Mouse (Mus musculus) fibroblast of lung, adult 2 months (primary cell): ENCODE measurements around the gene Hivep1.

Experiments used
- DNase-seq: peaks from one replicate; pipeline ENCODE4 v3.0.0-alpha.2; 2011; ENCODE audit warnings: low read depth

Gene Hivep1

DNA sequence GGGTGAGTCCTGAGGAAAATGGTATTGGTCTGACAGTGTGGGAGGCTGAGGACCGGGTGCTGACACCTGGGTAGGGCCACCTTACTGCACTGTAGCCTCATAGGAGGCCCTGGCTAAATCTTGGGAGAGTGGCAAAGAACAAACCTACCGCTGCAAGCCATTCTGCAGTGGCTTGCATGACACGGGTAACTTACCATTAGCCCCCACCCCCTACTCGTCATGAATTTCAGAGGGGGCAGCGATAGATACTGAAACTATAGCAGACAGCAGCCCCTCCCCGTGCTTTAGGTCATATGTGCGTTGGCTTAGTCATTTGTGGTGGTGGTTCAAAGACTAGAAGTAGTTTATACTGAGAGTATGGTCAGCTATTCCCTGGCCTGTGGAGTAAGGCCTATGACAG is 61.8 kb downstream of the Hivep1 start:
- no peak for DNase-seq

DNA sequence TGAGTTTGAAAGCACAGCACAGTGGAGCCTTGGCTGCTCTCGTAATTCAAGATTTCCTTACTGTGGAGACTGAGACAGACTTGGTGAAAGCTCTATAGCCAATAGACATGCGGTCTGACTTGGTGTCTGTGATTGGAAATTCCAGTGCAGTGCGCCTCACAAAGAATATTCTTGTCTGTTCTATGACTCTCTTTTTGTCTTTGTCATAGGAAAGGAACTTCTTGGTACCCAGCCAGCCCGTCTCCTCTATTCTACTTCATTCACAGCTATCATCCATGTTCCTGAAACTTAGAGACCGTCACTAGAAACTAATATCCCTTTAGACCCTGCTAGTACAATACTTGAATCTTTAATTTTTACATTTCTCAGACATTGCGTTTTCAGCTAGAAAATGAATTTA is 64.5 kb downstream of the Hivep1 start:
- DNase-seq: no peak

DNA sequence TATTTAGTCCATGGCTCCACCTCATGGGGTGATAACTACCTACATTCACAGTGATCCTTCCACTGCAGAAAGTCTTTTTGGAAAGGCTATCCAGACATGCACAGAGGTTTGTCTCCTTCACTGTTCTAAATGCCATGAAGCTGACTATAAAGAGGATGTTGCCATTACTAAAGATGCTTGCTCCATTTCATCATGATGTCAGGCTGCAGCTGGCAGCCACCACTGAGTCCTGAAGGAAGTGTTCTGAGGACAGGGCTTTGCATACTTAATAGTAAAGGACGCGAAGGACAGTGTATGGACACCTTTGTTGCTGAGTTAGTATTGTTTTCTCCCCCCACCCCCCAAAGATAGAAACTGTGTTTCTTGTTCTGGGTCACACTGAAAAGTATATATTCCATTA is 67.2 kb downstream of the Hivep1 start:
- no peak for DNase-seq

DNA sequence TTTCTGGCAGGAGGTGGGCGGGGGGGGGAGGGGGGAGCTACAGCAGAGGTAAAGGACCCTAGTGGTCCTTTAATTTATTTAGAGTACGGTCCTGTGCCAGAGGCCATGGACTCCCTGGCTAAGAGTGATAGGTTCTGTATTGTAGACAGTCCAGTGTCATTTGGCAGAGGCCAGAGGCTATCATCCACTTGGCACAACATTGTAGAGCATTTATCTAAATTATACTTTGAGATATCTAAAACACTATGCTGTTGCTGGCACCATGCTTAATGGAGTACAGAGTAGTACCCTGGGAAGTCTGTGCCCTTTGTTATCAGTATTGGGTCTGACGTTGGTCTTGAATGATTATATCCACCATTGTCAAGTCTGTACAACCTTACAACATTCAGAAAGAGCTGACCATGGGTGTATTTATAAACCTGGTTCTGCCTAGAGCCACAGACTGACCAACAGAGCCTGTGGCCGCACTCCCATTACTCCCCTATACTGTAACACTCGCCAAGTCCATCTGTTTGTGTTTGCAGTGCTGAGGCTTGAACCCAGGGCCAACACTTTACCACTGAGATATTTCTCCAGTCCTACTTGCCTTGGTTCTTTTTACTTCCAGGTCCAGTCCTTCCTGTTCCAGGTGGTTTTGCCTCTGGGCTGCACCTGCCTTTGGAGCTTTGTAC is 69.4 kb downstream of the Hivep1 start:
- DNase-seq: no peak

DNA sequence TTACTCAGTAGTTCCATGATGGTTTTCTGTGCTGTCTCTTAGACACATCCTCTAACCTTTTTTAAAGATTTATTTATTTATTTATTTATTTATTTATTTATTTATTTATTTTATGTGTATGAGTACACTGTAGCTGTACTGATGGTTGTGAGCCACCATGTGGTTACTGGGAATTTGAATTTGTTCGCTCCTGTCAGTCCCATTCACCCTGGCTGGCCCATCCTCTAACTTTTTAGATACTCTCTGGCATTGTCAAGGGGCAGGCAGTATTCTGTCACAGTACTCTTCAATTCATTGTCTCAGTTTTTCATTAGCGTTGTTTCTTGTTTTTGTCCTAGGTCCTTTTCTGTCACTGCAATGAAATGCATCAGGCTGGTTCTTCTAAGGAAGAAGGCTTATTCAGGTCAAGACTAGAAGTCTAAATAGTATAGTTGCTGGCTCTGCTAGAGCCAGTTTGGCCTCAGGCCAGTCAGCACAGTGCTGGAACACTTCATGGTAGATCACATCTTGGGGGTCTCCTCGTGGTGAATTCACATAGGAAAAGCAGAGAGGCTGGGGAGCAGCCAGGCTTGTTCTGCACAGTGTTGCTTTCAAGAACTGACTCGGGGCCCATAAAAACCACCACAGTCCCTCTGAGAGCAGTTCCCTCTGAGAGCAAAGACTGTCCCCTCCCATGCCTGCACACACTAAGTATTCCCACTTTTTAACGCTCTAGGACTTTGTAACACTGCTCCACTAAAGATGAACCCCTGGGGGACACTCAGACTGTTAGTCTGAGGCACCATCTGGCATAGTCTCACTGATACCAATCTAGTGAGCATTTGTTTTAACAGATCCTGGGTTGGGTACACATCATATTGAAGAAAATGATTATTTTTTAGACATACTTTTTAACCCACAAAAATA is 70.2 kb downstream of the Hivep1 start:
- no peak for DNase-seq

DNA sequence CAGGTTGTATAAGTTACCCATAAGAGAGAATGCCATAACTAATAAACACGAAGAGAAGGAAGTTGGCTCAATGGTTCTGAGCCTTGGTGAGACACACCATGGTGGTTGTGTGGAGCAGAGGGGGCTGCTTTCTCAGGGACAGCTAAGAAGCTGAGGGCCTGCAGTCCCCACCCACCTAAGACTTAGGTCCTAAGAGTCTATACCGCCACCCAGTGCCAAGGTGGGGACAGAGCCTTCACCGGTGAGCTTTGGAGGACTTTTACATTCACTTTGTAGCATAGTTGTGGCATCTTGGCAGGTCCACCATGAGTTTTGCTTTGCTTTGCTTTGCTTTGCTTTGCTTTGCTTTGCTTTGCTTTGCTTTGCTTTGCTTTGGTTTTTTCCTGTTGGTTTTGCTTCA is 92.8 kb downstream of the Hivep1 start:
- no peak for DNase-seq

DNA sequence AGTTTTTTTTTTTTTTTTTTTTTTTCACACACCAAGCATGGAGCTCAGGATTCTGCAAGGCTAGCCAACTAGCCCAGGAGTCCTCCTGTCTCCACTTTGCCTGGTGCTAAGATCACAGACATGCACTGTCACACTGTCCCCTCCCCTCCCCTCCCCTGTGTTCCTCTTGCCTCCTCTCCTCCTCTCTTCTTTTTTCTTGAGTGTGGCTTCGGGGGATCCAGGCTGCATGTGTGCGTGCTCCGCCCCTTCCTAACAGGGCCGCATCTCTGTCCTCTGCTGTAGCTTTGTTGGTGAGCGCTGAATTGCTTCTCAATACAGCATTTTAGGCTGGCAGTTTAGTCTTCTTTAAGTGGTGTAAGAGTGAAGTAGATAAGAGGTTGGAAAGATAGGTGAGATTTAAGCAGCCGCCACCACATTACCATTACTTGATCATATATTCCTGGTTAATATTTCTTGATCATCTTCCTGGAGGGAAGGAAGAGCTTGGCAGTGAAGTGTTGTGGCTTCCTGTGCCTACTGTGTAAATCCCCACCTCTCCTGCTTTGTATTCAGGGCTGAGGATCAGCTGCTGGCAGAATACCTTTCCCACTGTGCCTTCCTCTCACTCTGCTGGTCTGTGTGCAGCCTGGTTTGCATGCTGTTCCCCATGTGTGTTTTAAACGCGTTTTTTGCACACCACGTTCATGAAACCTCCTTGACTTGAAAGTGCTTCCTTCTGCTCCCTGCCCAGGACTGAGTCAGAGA is 97.7 kb downstream of the Hivep1 start:
- DNase-seq: no peak

DNA sequence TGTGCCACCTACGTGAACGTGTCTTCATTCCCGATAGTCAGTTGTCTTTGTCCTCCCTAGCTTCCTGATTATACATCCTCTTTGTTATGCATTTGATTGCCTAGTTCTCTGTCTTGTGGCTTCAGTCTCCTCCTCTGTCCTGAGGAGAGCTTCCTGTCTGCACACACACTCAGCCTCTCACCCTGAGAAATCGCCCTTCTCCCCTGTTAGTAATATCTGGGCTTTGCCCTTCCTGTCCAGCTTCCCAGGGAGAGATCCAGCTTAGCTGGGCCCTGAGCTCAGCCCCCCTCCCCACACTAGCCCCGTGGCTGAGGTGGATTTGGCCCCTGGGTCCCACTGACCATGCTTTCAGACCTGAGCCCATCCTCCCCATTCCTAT is 98.2 kb downstream of the Hivep1 start:
- DNase-seq: no peak

DNA sequence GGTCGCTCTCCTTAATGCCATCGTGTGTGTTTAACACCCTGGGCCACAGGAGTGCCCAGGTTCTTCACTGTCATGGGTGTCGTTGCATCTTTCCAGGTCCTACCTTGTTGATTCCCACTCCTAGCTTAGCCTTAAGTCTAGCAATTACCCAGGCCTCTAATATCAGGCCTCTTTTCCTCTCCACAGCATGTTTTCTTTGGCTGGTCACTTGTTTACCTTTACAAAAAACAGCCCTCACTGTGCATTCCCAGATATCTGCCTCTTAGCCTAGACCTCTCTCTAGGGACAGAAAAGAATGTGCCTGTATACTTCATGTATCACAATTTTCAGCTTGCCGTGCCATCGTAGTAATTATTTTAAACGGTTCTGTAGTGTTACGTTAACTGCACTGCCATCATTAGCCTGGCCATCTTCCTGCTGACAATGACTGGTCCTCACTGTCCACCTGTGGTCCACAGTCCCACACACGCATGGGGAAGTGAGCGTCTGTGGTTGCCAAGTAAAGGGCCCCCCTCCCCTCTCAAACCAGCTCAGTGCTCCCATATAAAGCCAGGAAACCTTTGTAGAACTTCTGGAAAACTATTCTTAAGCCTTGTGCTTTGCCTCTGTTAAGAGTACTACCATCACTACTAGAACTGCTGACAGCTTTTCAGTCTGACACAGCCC is 98.8 kb downstream of the Hivep1 start:
- DNase-seq: no peak

DNA sequence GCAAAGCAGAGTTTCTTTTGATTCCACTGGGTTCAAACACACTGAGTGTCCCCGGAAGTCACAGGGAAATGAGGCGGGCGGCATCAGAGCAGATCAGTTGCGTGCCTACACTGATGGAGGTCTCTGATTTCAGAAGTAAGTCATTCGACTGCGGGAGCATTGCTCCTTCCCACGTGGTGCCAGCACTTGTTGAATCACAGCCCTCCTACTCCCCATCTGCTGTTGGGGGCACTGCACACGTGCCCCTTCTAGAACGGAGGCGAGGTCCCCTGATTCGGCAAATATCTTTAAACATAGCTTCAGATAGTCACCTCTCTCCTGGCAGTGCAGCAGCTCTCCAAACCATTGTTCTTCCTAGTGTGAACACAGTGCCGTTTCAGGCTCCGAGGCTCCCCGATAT is 106.4 kb downstream of the Hivep1 start:
- no peak for DNase-seq

DNA sequence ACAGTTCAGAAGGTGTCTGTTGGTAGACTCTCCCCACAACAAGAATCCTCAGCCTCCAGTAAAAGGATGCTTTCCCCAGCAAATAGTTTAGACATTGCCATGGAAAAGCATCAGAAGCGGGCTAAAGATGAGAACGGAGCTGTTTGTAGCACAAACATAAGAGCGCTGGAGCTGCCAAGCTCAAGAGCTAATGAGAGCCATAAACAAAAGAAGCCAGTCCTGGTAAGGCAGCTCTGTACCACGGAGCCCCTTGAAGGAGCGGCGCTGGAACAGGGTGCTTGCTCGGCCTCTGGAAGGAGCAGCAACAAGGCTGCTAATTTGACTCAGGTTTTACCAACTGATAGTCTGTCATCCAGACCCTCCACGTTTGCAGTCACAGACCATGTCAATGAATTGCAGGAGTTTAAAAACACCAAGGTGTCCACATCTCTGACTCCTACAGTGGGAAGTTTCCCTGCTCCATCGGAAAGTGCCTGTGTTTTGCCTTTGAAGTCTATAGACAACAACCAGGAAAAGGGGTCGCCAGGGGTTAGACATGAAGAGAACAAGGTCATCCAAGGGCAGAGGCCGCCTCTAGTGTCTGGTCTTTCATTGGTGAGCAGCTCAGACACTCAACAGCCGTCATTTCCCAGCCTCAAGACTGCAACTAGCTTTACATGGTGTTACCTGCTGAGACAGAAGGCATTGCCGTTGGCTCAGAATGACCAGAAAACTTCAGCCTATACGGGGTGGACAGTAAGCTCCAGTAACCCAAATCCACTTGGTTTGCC is 107.8 kb downstream of the Hivep1 start:
- no peak for DNase-seq

DNA sequence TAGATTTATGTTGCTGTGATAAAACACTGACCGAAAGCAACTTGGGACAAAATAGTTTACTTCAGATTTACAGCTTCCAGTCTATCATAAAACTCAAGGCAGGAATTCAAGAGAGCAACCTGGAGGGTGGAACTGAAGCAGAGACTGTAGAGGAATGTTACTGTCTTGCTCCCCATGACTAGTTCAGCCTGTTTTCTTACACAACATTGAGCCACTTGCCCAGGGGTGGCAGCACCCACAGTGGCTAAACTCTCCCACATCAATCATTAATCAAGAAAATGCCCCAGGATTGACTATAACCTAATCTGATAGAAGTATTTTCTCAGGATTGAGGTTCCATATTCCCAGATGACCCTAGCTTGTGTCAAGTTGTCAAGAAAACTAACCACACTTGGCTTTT is 119.0 kb downstream of the Hivep1 start:
- DNase-seq: no peak

DNA sequence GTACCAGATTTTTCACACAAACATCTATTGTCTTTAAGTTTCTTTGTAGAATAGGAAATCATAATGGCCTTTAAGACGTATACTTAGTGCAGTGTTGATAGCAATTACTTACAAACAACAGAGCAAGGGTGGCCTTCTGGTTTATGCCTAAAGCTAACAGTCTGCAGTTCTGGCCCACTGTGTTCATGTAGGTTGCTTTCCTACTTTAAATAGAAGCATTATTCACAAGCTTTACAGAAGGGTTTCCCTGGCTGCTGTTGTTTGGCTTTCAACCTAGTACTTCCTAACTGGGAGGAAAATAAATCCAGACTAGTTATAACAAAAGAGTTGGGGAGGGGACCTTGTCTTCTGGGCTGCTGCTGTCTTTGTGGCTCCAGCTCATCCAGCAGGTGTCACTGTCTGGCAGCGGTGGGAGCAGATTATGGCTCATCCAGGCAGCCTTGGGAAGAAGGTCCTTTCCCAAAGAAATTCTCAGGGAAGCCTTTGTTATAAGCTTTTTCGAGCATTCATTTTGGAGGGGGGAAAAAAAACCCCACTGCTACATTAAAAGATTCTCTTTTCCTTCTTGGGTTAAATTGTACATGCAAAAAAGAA is 123.1 kb downstream of the Hivep1 start:
- DNase-seq: no peak

DNA sequence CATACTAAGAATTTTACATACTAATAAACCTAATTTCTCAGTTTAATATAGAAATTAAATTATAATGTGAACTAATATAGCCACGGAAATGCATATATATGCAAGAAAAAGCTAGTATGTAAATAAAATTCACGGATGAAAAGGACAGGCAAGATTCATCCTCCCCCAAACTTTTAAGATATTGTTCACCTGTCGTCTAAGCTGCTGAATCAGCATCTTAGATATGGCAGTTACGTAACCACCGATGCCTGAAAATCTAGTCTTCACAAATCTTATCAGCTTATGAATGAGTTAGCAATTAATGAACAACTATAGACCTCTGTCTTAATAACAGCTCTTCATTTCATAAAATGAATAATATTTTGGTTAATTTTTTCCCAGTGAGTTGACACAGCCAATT is 130.8 kb downstream of the Hivep1 start:
- no peak for DNase-seq

DNA sequence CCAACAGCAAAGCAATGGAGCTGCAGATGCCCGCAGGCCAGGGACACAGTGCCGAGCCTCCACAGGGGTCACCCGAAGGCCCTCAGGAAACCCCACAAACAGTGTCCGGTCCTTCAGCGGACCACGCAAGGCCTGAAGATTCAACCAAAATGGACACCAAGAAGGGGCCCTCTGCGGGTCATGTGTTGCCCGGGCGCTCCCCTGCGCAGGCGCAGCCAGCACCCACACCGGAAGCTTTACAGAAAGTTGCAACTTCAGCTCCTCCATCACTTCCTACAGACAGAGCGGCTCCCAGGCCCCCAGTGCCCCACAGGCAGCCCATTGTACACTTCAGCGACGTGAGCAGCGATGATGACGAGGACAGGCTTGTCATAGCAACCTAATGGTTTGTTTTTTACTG is 132.3 kb downstream of the Hivep1 start:
- DNase-seq: no peak

DNA sequence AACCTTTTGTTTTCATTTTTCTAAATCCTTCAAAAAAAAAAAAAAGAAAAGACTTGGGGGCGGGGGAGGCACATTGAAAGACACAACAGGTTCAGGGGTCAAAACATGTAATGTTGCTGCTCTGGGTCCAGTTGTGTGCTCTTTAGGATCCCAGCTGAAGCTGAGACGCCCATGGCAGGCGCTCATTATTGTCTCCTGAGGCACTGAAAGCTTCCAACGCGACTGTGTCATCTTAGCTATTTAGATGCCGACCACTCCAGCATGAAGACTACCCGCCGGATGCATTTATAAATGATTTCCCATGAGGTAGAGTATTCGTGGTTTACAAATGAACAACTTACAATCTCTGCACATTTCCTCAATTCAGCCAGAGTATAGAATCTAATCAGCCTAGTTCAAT is 141.2 kb downstream of the Hivep1 start:
- DNase-seq: no peak

DNA sequence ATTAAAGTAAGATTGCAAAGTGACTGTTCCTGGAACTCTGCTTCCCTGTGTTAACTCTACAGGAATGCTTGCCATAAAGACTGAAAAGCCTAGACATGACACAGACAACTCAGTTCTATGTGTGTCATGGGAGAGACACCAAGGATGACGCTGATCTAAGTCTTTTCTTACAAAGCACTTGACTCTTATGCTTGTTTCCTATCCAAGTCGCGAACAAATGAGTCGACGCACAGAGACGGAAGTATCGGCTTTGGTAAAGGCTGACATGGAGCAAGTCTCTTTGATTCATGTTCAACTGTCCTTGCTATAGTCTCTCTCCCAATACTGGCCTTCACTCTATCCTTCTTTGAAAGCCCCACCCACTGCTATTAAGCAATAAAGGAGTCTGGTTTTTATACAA is 143.8 kb downstream of the Hivep1 start:
- no peak for DNase-seq

DNA sequence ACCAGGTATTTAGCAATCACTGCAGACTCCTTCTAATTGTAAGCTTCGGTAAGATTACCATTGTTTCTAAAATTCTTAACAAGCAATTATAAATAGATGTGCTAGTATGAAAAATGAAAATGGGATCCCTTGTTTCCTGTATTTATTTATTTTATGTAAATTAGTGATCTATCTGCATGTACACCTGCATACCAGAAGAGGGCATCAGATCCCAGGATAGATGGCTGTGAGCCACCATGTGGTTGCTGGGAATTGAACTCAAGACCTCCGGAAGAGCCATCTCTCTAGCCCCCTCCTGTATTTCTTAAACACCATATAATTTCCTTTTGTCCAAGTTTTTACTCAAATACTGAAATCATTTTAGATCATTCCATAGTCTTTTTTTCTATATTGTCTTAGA is 145.8 kb downstream of the Hivep1 start:
- DNase-seq: no peak

DNA sequence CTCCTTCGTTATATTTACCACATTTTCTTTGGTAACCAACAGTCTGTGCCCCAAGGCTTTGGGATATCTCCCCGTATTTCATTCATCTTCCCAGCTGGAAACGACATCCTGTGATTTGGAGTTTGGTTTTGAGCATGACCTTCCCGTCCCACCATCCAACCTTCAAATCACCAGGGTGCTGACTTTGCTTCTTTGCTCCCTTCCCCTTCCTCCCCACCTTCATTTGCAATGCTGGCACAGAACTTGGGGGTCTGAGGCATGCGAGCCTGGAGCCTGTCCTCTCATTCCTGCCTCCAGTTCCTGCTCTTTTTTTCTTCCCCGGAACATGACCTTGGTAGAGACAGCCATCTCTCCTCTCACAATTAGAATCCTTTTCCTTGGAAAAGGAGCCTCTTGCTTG is 161.7 kb downstream of the Hivep1 start:
- DNase-seq: no peak

DNA sequence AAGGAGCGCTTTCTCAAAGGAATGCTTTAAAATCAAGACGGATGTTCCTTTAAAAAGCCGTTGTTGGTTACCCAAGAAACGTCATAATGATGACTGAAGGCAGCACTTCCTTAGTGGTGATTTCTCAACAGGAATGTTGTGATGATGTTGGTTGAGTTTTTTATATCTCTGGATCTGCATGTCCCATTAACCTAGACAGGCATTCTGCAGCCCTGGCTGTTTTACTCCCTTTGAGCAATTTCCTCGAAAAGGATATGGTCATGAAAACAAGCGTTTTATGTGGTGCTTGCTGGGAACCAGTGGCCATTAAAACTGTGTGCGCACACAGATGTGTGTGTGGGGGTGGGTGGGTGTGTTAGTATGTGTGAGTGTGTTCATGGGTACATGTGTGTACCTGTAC is 170.6 kb downstream of the Hivep1 start:
- DNase-seq: no peak

DNA sequence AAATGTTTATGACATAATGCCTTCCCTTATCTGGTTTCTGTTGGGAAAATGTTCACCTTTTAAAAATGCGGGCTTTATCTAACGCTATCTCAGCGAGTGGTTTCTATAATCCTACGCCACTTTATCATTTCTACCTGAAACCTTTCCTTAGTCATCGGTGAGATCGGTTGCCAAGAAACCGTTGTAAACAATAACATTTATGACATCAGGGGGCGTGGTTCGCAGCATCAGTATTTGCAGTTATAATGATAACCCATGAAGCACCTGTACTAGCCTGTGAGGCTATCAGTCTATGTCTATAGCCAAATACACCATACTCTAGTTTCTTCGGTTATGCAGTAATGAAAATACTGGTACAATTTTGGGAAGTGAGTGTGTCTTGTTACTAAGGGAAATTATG is 177.0 kb downstream of the Hivep1 start:
- no peak for DNase-seq
